Mouse (Mus musculus) kidney, embryonic 15.5 days (tissue): Measurements from ENCODE around the gene Sft2d1. TPM values are rescaled to one million over a fixed set of nuclear protein-coding genes. Genes with fewer than 3 reads are reported as not detected.
"Not testable (repeated sequence)": the region's sequence is repeated elsewhere in the genome, so short reads cannot be mapped to it uniquely, and the experiment has no call there.

Experiments
- ATAC-seq: fragments of 200-750 bp; cut with Nextera tagmentation; replicated peaks from 2 replicates; pipeline ENCODE4 v1.8.0; 2017; ENCODE audit warnings: moderate TSS enrichment; ENCODE audit not compliant: low FRiP score
- H3K27ac ChIP-seq: fragments of 300-500 bp; sonication (generic); 2 replicates; pipeline ENCODE4 v1.5.1; 2015; ENCODE audit warnings: mild to moderate bottlenecking, inconsistent platforms
- H3K27me3 ChIP-seq: fragments of 300-500 bp; sonication (generic); 2 replicates; pipeline ENCODE4 v1.6.1; 2015; ENCODE audit warnings: inconsistent platforms
- H3K36me3 ChIP-seq: fragments of 300-500 bp; sonication (generic); 2 replicates; pipeline ENCODE4 v1.6.1; 2015; ENCODE audit warnings: inconsistent platforms
- H3K4me1 ChIP-seq: fragments of 300-500 bp; sonication (generic); 2 replicates; pipeline ENCODE4 v1.6.1; 2015; ENCODE audit warnings: inconsistent platforms
- H3K4me2 ChIP-seq: fragments of 300-500 bp; sonication (generic); 2 replicates; pipeline ENCODE4 v1.6.1; 2015; ENCODE audit warnings: moderate library complexity, mild to moderate bottlenecking, inconsistent platforms
- H3K4me3 ChIP-seq: fragments of 300-500 bp; sonication (generic); replicated peaks from 2 replicates; pipeline ENCODE4 v1.5.1; 2015; ENCODE audit warnings: mild to moderate bottlenecking, inconsistent platforms
- H3K9ac ChIP-seq: fragments of 300-500 bp; sonication (generic); 2 replicates; pipeline ENCODE4 v1.6.1; 2015; ENCODE audit warnings: mild to moderate bottlenecking, inconsistent platforms
- H3K9me3 ChIP-seq: fragments of 300-500 bp; sonication (generic); replicated peaks from 2 replicates; pipeline ENCODE4 v1.6.1; 2016; ENCODE audit warnings: inconsistent platforms
- WGBS: fragments of 180-500 bp; shearing (Covaris S2); methylation state at CpG from one replicate; pipeline ENCODE4 v1.1.7; 2015; ENCODE audit warnings: mixed read lengths; 5-methylcytosine and 5-hydroxymethylcytosine counted together
- polyA plus RNA-seq: library from polyadenylated mRNA; unstranded; fragments of >200 nt; fragmentation: Nextera tagmentation; extraction: Ambion mirVana; gene quantifications from 2 replicates; pipeline ENCODE4 v1.2.1, GENCODE M21; 2015

Sft2d1 gene
- 77.8 and 81.4 TPM in 2 replicates for polyA plus RNA-seq

GRCm38 (mm10) chr17:8310838-8311614, at the start of gene Sft2d1:
Sft2d1 (plus strand) TSS chr17:8311102.
- peak; percentile 96 for ATAC-seq
- Histone ChIP-seq H3K9ac (peak within 1 kb of the TSS; percentile 84), H3K4me2 (peak within 1 kb of the TSS; percentile 67), H3K4me3 (peak within 1 kb of the TSS; percentile 86), H3K4me1 (peaks cover 21% of the 10 kb centered on the region), H3K27ac (peak within 1 kb of the TSS; percentile 79), H3K36me3 (no peaks in the 10 kb centered on the region), H3K9me3 (no peaks in the 10 kb centered on the region), H3K27me3 (no peaks in the 10 kb centered on the region)
- WGBS = under 1% methylated on average over 54 of the region's 54 CpGs

GRCm38 (mm10) chr17:8264638-8265037, 46.3 kb upstream of the Sft2d1 start:
- WGBS = 10% methylated on average over 7 of the region's 7 CpGs
- H3K4me1 ChIP-seq, ATAC-seq, H3K27me3 ChIP-seq, H3K4me2 ChIP-seq, H3K36me3 ChIP-seq, H3K27ac ChIP-seq, H3K9ac ChIP-seq, H3K9me3 ChIP-seq, H3K4me3 ChIP-seq: not testable (repeated sequence)

- Histone ChIP-seq H3K27me3 (peaks cover 5% of the 10 kb centered on the region), H3K9ac (no peak overlapping the region), H3K4me1 (peaks cover 3% of the 10 kb centered on the region; the same call in 1 of the 2 replicates), H3K27ac (no peak overlapping the region), H3K36me3 (no peaks in the 10 kb centered on the region), H3K9me3 (no peaks in the 10 kb centered on the region), H3K4me3 (no peak overlapping the region), H3K4me2 (no peak overlapping the region)
- 56% methylated on average over 6 of the region's 6 CpGs for WGBS
- no peak for ATAC-seq
Measured at GRCm38 (mm10) chr17:8272054-8272749, 38.7 kb upstream of the Sft2d1 start.

GRCm38 (mm10) chr17:8272951-8273350, 38.0 kb upstream of the Sft2d1 start:
- WGBS = 55% methylated on average over 6 of the region's 6 CpGs
- ATAC-seq = no peak
- H3K27ac ChIP-seq = no peak overlapping the region
- no peak overlapping the region for H3K9ac ChIP-seq
- H3K4me3 ChIP-seq = no peak overlapping the region
- H3K4me1 ChIP-seq = peaks cover 3% of the 10 kb centered on the region; the same call in 1 of the 2 replicates
- no peaks in the 10 kb centered on the region for H3K36me3 ChIP-seq
- no peaks in the 10 kb centered on the region; the same call in 1 of the 2 replicates for H3K27me3 ChIP-seq
- H3K4me2 ChIP-seq = no peak overlapping the region
- no peaks in the 10 kb centered on the region for H3K9me3 ChIP-seq

GRCm38 (mm10) chr17:8276071-8276470, 34.8 kb upstream of the Sft2d1 start:
- Histone ChIP-seq H3K36me3 (no peaks in the 10 kb centered on the region), H3K9me3 (no peaks in the 10 kb centered on the region), H3K4me1 (peaks cover 3% of the 10 kb centered on the region; the same call in 1 of the 2 replicates), H3K4me3 (no peak overlapping the region), H3K4me2 (no peak overlapping the region), H3K27ac (no peak overlapping the region), H3K9ac (no peak overlapping the region), H3K27me3 (no peaks in the 10 kb centered on the region; the same call in 1 of the 2 replicates)
- WGBS = 74% methylated on average over 4 of the region's 4 CpGs
- no peak for ATAC-seq

- Histone ChIP-seq H3K27me3 (no peaks in the 10 kb centered on the region; the same call in 1 of the 2 replicates), H3K27ac (no peak overlapping the region), H3K9me3 (no peaks in the 10 kb centered on the region), H3K4me1 (no peaks in the 10 kb centered on the region), H3K4me2 (no peak overlapping the region), H3K9ac (no peak overlapping the region), H3K4me3 (no peak overlapping the region), H3K36me3 (no peaks in the 10 kb centered on the region)
- 78% methylated on average over 7 of the region's 7 CpGs for WGBS
- ATAC-seq = no peak
Measured at GRCm38 (mm10) chr17:8276680-8277079, 34.2 kb upstream of the Sft2d1 start.

- H3K27me3 ChIP-seq = no peaks in the 10 kb centered on the region; the same call in 1 of the 2 replicates
- WGBS = 88% methylated on average over 3 of the region's 3 CpGs
- no peak for ATAC-seq
Measured at GRCm38 (mm10) chr17:8277266-8277665, 33.6 kb upstream of the Sft2d1 start.

GRCm38 (mm10) chr17:8278356-8278755, 32.5 kb upstream of the Sft2d1 start:
- H3K4me2 ChIP-seq = no peak overlapping the region
- H3K27me3 ChIP-seq = no peaks in the 10 kb centered on the region
- H3K9ac ChIP-seq = no peak overlapping the region
- no peak overlapping the region for H3K4me3 ChIP-seq
- no peaks in the 10 kb centered on the region for H3K36me3 ChIP-seq
- H3K9me3 ChIP-seq = no peaks in the 10 kb centered on the region
- WGBS = 64% methylated on average over 3 of the region's 3 CpGs
- peaks cover 6% of the 10 kb centered on the region for H3K4me1 ChIP-seq
- ATAC-seq = no peak
- H3K27ac ChIP-seq = no peak overlapping the region

More at GRCm38 (mm10) chr17:8277266-8277665, 33.6 kb upstream of the Sft2d1 start:
- Histone ChIP-seq H3K4me2 (no peak overlapping the region), H3K36me3 (no peaks in the 10 kb centered on the region), H3K9me3 (no peaks in the 10 kb centered on the region), H3K9ac (no peak overlapping the region), H3K4me3 (no peak overlapping the region), H3K4me1 (no peaks in the 10 kb centered on the region), H3K27ac (no peak overlapping the region)

GRCm38 (mm10) chr17:8282821-8283525, 27.9 kb upstream of the Sft2d1 start, which contains the start of gene Mpc1:
Mpc1 (plus strand) TSS chr17:8282904.
- no peaks in the 10 kb centered on the region for H3K36me3 ChIP-seq
- ATAC-seq = peak; percentile 77
- WGBS = under 1% methylated on average over 33 of the region's 35 CpGs
- H3K27me3 ChIP-seq = no peaks in the 10 kb centered on the region
- peak within 1 kb of the TSS; percentile 81 for H3K9ac ChIP-seq
- H3K27ac ChIP-seq = peak within 1 kb of the TSS; percentile 95
- peak within 1 kb of the TSS; percentile 79 for H3K4me3 ChIP-seq
- H3K4me1 ChIP-seq = peaks cover 18% of the 10 kb centered on the region
- peak within 1 kb of the TSS; percentile 90 for H3K4me2 ChIP-seq
- H3K9me3 ChIP-seq = no peaks in the 10 kb centered on the region

GRCm38 (mm10) chr17:8283526-8284253, 27.2 kb upstream of the Sft2d1 start:
- 0% methylated on average over 74 of the region's 77 CpGs for WGBS
- Histone ChIP-seq H3K27me3 (no peaks in the 10 kb centered on the region), H3K36me3 (no peaks in the 10 kb centered on the region), H3K27ac (peak overlapping the region; percentile 95), H3K9ac (peak overlapping the region; percentile 81), H3K4me1 (peaks cover 18% of the 10 kb centered on the region), H3K9me3 (no peaks in the 10 kb centered on the region), H3K4me2 (peak overlapping the region; percentile 90), H3K4me3 (peak overlapping the region; percentile 79)
- ATAC-seq = peak; percentile 98

GRCm38 (mm10) chr17:8284254-8284661, 26.6 kb upstream of the Sft2d1 start:
- Histone ChIP-seq H3K27ac (peak overlapping the region; percentile 95), H3K36me3 (peaks cover under 1% of the 10 kb centered on the region; the same call in 1 of the 2 replicates), H3K4me2 (peak overlapping the region; percentile 90), H3K4me3 (peak overlapping the region; percentile 79), H3K9me3 (no peaks in the 10 kb centered on the region), H3K4me1 (peaks cover 18% of the 10 kb centered on the region), H3K9ac (peak overlapping the region; percentile 81), H3K27me3 (no peaks in the 10 kb centered on the region)
- no peak; the same call in none of the 2 replicates for ATAC-seq
- WGBS = 0% methylated on average over 32 of the region's 32 CpGs
